Mouse (Mus musculus) activated CD4-positive, CD25-positive, alpha-beta regulatory T cell, adult 4 months (primary cell): ENCODE measurements at regions not wholly inside any gene's neighbourhood (a gene's known extent, or its start where the extent isn't known, plus 50 kb on each side); places are given as distances from the start of the nearest gene placed in this dataset.

Source experiments
- ATAC-seq: one replicate; pipeline ENCODE4 v1.8.0; 2017

- no peak for ATAC-seq
Measured at GRCm38 (mm10) chr14:100350021-100350790, 65.7 kb upstream of the Klf12 start.

- ATAC-seq, result no peak
Measured at GRCm38 (mm10) chr14:100348336-100349164, 64.1 kb upstream of the Klf12 start.

GRCm38 (mm10) chr14:100336926-100337325 is 52.4 kb upstream of the Klf12 start:
- ATAC-seq, result no peak
